Mouse (Mus musculus): ENCODE data around the gene Sec14l1. TPM values are rescaled to one million over a fixed set of nuclear protein-coding genes. Genes with fewer than 3 reads are reported as not detected.

Sec14l1 gene
- polyA plus RNA-seq, 1 experiment: 49.1 TPM

- Histone ChIP-seq H3K27me3 (replicated peaks; ENCODE audit: control insufficient read depth, insufficient read depth, low read length) (no peaks in the 10 kb centered on the region), H3K4me1 (ENCODE audit: control insufficient read depth, insufficient read depth, low read length) (peaks cover 10% of the 10 kb centered on the region; the same call in 1 of the 2 replicates), H3K36me3 (ENCODE audit: control insufficient read depth, insufficient read depth, low read length) (no peaks in the 10 kb centered on the region), H3K27ac (ENCODE audit: insufficient read depth, low read depth, low read length) (peak overlapping the region; percentile 49; the same call in 1 of the 2 replicates), H3K4me3 (ENCODE audit: insufficient read depth, low read depth, low read length) (no peak overlapping the region)
- no peak for TF ChIP-seq CTCF (conservative IDR thresholded peaks at IDR 0.05; ENCODE audit: insufficient read depth, insufficient read length, low read depth, low read length)
- TF ChIP-seq POLR2A (IDR thresholded peaks at IDR 0.05; ENCODE audit: low read depth, low read length): no peak
- WGBS: 67% methylated on average over 13 of the region's 13 CpGs
- DNase-seq: no peak
Observed at GRCm38 (mm10) chr11:117088271-117088991, 26.5 kb upstream of the Sec14l1 start.

- TF ChIP-seq CTCF (conservative IDR thresholded peaks at IDR 0.05; ENCODE audit: insufficient read depth, insufficient read length, low read depth, low read length) (no peak), POLR2A (IDR thresholded peaks at IDR 0.05; ENCODE audit: low read depth, low read length) (no peak)
- Histone ChIP-seq H3K27me3 (replicated peaks; ENCODE audit: control insufficient read depth, insufficient read depth, low read length) (no peaks in the 10 kb centered on the region), H3K36me3 (ENCODE audit: control insufficient read depth, insufficient read depth, low read length) (no peaks in the 10 kb centered on the region), H3K27ac (ENCODE audit: insufficient read depth, low read depth, low read length) (no peak overlapping the region), H3K4me1 (ENCODE audit: control insufficient read depth, insufficient read depth, low read length) (peaks cover 12% of the 10 kb centered on the region; the same call in 1 of the 2 replicates), H3K4me3 (ENCODE audit: insufficient read depth, low read depth, low read length) (no peak overlapping the region)
- DNase-seq: no peak
- WGBS: 79% methylated on average over 9 of the region's 9 CpGs
Observed at GRCm38 (mm10) chr11:117089673-117090419, 25.1 kb upstream of the Sec14l1 start.

GRCm38 (mm10) chr11:117091406-117091805 is 23.6 kb upstream of the Sec14l1 start:
- H3K4me1 ChIP-seq (ENCODE audit: control insufficient read depth, insufficient read depth, low read length): peaks cover 12% of the 10 kb centered on the region; the same call in 1 of the 2 replicates
- no peak overlapping the region for H3K4me3 ChIP-seq (ENCODE audit: insufficient read depth, low read depth, low read length)
- H3K36me3 ChIP-seq (ENCODE audit: control insufficient read depth, insufficient read depth, low read length): no peaks in the 10 kb centered on the region
- DNase-seq: no peak
- 48% methylated on average over 4 of the region's 4 CpGs for WGBS
- H3K27ac ChIP-seq (ENCODE audit: insufficient read depth, low read depth, low read length): peak overlapping the region; percentile 87
- no peaks in the 10 kb centered on the region for H3K27me3 ChIP-seq (replicated peaks; ENCODE audit: control insufficient read depth, insufficient read depth, low read length)
- TF ChIP-seq CTCF (conservative IDR thresholded peaks at IDR 0.05; ENCODE audit: insufficient read depth, insufficient read length, low read depth, low read length) (no peak), POLR2A (IDR thresholded peaks at IDR 0.05; ENCODE audit: low read depth, low read length) (no peak)

- H3K4me3 ChIP-seq (ENCODE audit: insufficient read depth, low read depth, low read length): peak overlapping the region; percentile 11
- peak; percentile 45 for TF ChIP-seq POLR2A (IDR thresholded peaks at IDR 0.05; ENCODE audit: low read depth, low read length)
- no peak for TF ChIP-seq CTCF (conservative IDR thresholded peaks at IDR 0.05; ENCODE audit: insufficient read depth, insufficient read length, low read depth, low read length)
- H3K36me3 ChIP-seq (ENCODE audit: control insufficient read depth, insufficient read depth, low read length): no peaks in the 10 kb centered on the region
- H3K27ac ChIP-seq (ENCODE audit: insufficient read depth, low read depth, low read length): peak overlapping the region; percentile 87
- H3K27me3 ChIP-seq (replicated peaks; ENCODE audit: control insufficient read depth, insufficient read depth, low read length): no peaks in the 10 kb centered on the region
- peak; percentile 78 for DNase-seq
- 8% methylated on average over 22 of the region's 22 CpGs for WGBS
- peaks cover 12% of the 10 kb centered on the region; the same call in 1 of the 2 replicates for H3K4me1 ChIP-seq (ENCODE audit: control insufficient read depth, insufficient read depth, low read length)
Observed at GRCm38 (mm10) chr11:117091845-117092244, 23.1 kb upstream of the Sec14l1 start.

- WGBS: 65% methylated on average over 8 of the region's 8 CpGs
- no peaks in the 10 kb centered on the region for H3K36me3 ChIP-seq (ENCODE audit: control insufficient read depth, insufficient read depth, low read length)
- peak; percentile 28 for DNase-seq
- no peak overlapping the region for H3K4me3 ChIP-seq (ENCODE audit: insufficient read depth, low read depth, low read length)
- H3K27me3 ChIP-seq (replicated peaks; ENCODE audit: control insufficient read depth, insufficient read depth, low read length): no peaks in the 10 kb centered on the region
- TF ChIP-seq CTCF (conservative IDR thresholded peaks at IDR 0.05; ENCODE audit: insufficient read depth, insufficient read length, low read depth, low read length): no peak
- no peak for TF ChIP-seq POLR2A (IDR thresholded peaks at IDR 0.05; ENCODE audit: low read depth, low read length)
- no peak overlapping the region for H3K27ac ChIP-seq (ENCODE audit: insufficient read depth, low read depth, low read length)
- peaks cover 12% of the 10 kb centered on the region; the same call in 1 of the 2 replicates for H3K4me1 ChIP-seq (ENCODE audit: control insufficient read depth, insufficient read depth, low read length)
Observed at GRCm38 (mm10) chr11:117092711-117093110, 22.3 kb upstream of the Sec14l1 start.

GRCm38 (mm10) chr11:117093900-117094552 is 20.9 kb upstream of the Sec14l1 start:
- H3K27ac ChIP-seq (ENCODE audit: insufficient read depth, low read depth, low read length): peak overlapping the region; percentile 61
- 62% methylated on average over 5 of the region's 5 CpGs for WGBS
- no peaks in the 10 kb centered on the region for H3K36me3 ChIP-seq (ENCODE audit: control insufficient read depth, insufficient read depth, low read length)
- no peak overlapping the region for H3K4me3 ChIP-seq (ENCODE audit: insufficient read depth, low read depth, low read length)
- DNase-seq: peak; percentile 76
- peaks cover 10% of the 10 kb centered on the region; the same call in 1 of the 2 replicates for H3K4me1 ChIP-seq (ENCODE audit: control insufficient read depth, insufficient read depth, low read length)
- no peaks in the 10 kb centered on the region for H3K27me3 ChIP-seq (replicated peaks; ENCODE audit: control insufficient read depth, insufficient read depth, low read length)
- TF ChIP-seq CTCF (conservative IDR thresholded peaks at IDR 0.05; ENCODE audit: insufficient read depth, insufficient read length, low read depth, low read length): no peak
- no peak for TF ChIP-seq POLR2A (IDR thresholded peaks at IDR 0.05; ENCODE audit: low read depth, low read length)

Data from kidney, adult 2 months (tissue).